Mouse (Mus musculus) c-Kit-positive CD71-negative TER-119-negative erythroid progenitor cells, embryonic 14.5 days (primary cell): ENCODE data around the gene Rfpl4b.
A peak's percentile ranks its signal among the peaks of the same experiment; 100 is the strongest.
"Not testable (repeated sequence)": the region's sequence is repeated elsewhere in the genome, so short reads cannot be mapped to it uniquely, and the experiment has no call there.

Source experiments
- DNase-seq: peaks from one replicate; pipeline ENCODE4 v3.0.0-alpha.2; 2013; ENCODE audit warnings: low read depth

Rfpl4b gene

DNA sequence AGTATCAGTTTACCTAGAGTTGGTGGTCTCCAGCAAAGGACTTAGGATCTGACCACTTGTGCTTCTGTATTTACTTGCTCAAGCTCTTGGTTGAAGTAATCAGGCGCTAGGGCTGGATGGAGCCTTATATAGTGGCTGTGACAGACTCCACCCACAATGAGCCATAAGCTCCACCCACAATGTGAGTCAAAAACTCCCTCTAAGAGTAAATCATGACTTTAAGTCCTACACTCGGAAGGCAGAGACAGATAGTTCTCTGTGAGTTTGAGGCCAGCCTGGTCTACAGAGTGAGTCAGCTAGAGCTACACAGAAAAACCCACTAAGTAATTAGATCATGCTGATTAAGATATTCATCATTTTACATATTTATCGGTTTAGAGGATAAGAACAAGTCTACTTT is at the start of gene Rfpl4b:
TSS of gene Rfpl4b (minus strand) at position 101 of the 400 bp plus-strand sequence.
- DNase-seq = no peak

DNA sequence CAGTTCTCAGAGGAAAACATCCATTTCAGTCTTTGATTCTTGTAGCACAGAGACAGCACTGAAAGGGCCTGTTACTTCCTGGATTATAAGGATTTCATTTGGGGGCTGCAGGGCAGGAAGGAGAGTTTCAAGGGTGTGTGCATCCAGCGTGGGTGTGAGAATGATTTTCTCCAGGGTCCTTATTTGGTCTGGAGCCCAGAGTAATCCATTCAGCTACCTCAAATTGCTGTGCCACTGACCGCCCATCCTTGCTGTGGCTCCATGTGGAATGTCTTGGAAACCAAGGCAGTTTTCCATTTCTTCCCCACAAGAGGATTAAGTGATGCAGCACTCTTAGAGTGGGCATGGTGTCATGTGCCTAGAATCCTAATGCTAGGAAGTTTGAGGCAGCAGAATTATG is 33.6 kb upstream of the Rfpl4b start:
- no peak for DNase-seq

- not testable (repeated sequence) for DNase-seq
Observed at GRCm38 (mm10) chr10:38850006-38850405, 28.4 kb upstream of the Rfpl4b start.

GRCm38 (mm10) chr10:38848884-38849499 is 27.4 kb upstream of the Rfpl4b start:
- peak; percentile 6 for DNase-seq

DNA sequence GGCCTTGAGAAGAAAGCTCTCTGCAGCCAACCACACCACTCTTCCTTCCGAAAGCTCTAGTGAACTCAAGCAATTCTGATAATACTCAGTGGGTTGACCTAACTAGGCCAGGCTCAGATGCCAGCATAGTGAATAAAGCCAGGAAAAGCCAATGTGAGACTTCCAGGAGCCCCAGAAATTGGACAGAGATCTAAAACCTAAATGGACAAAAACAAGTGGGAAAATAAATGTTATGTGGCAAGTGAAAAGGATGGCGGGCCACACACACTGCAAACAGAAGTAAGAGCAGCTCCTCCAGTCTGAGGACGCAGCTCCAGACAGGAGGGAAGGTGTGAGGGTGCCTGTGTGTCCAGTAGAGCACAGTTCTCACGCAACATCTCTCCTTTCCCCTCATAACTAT is 26.7 kb upstream of the Rfpl4b start:
- no peak for DNase-seq

DNA sequence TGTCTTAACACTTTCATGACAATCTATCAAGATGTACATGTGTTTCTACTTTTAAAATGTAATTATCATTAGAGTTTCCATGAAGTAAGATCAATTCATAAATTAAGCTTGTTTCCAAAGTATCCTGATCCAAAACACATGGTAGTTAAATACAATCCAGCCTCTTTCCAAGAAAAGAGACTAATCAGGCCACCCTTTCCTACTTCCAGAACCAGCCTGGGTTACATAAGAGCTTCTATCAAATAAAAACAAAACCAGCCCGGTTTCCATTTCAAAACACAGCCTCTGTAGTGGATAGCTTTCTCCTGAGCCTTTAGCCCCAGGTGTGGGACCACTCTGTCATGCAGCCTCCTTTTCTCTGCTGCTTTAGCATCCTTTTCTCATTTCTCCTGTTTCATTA is 2.2 kb upstream of the Rfpl4b start:
- DNase-seq = no peak

GRCm38 (mm10) chr10:38806056-38806455 is 15.5 kb downstream of the Rfpl4b start:
- no peak for DNase-seq

- no peak for DNase-seq
Observed at GRCm38 (mm10) chr10:38804047-38804446, 17.5 kb downstream of the Rfpl4b start.

- no peak for DNase-seq
Observed at GRCm38 (mm10) chr10:38803304-38803703, 18.3 kb downstream of the Rfpl4b start.

DNA sequence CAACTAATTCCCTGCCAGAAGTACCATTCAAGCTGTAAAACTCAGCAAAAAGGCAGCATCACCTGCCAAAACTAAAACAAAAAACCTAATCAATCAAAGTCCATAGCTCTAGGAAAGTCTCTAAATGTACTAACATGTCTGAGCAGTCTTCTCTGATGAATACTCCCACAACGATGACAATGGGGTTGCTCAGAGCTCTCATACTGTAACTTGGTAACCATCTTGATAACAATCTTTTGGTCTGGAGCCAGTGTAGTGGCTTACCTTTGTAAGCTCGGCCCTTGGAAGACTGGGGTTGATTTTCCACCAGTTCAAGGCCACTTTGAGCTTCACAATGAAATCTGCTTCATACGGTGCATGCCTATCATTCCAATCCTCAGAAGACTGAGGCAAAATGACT is 33.0 kb downstream of the Rfpl4b start:
- DNase-seq = no peak
